Mouse (Mus musculus): ENCODE results near the gene Ccdc88a. TPM values are rescaled to one million over a fixed set of nuclear protein-coding genes. Genes with fewer than 3 reads are reported as not detected.

Ccdc88a gene
- total RNA-seq, 2 experiments from 2014 or later = 9.2 to 10.2 TPM

GRCm38 (mm10) chr11:29547752-29548503, 174.5 kb downstream of the Ccdc88a start, which contains the start of the genes Clhc1 and Rps27a:
Clhc1 (plus strand) TSS chr11:29547950.
Rps27a (minus strand) TSS chr11:29548109.
- DNase-seq (ENCODE audit: low spot score in 2 of 2) = peak; percentile 89 to 94

- DNase-seq (ENCODE audit: low spot score in 2 of 2) = no peak
Observed at GRCm38 (mm10) chr11:29548504-29549424, 175.3 kb downstream of the Ccdc88a start.

GRCm38 (mm10) chr11:29549425-29549778, 175.9 kb downstream of the Ccdc88a start:
- no peak for DNase-seq (ENCODE audit: low spot score in 2 of 2)

Other genes with a start within 250 kb of the Ccdc88a start
- gene Pnpt1, start 242.9 kb upstream of the Ccdc88a start, total RNA-seq (2021) = 10 to 100 TPM; 32.4 to 48.5 TPM
- gene Ppp4r3b, start 200.8 kb upstream of the Ccdc88a start, total RNA-seq (2021) = 10 to 100 TPM; 77.5 to 88.4 TPM
- gene Cfap36, start 126.2 kb upstream of the Ccdc88a start, total RNA-seq (2021) = 10 to 100 TPM; 47.5 to 48.0 TPM
- 10 to 100 TPM; 25.4 to 28.1 TPM for gene Prorsd1, start 141.4 kb downstream of the Ccdc88a start, total RNA-seq (2021)
- gene Mtif2, start 152.8 kb downstream of the Ccdc88a start, total RNA-seq (2021) = 10 to 100 TPM; 29.5 to 37.2 TPM
- under 1 TPM; 0.20 to 0.22 TPM for gene Clhc1, start 174.3 kb downstream of the Ccdc88a start, total RNA-seq (2021)
- 100 to 1,000 TPM; 729 to 802 TPM for gene Rps27a, start 174.5 kb downstream of the Ccdc88a start, total RNA-seq (2021)

Data from adrenal gland, adult 18-20 months (tissue).